Mouse (Mus musculus) brain, embryonic 14.5 days (tissue): ENCODE measurements at regions not wholly inside any gene's neighbourhood (a gene's known extent, or its start where the extent isn't known, plus 50 kb on each side); places are given as distances from the start of the nearest gene placed in this dataset.

Experiments
- CTCF ChIP-seq: fragments of 200-500 bp; IDR thresholded peaks from 2 replicates; pipeline ENCODE4 v1.5.1; 2012; ENCODE audit warnings: inconsistent platforms, mild to moderate bottlenecking, moderate library complexity, borderline replicate concordance; ENCODE audit not compliant: insufficient read depth, insufficient read length; ENCODE audit errors: extremely low read depth
- POLR2A ChIP-seq: fragments of 200-500 bp; IDR thresholded peaks from 2 replicates; pipeline ENCODE4 v1.6.1; 2012; ENCODE audit warnings: mild to moderate bottlenecking, inconsistent platforms, borderline replicate concordance; ENCODE audit not compliant: poor library complexity, insufficient read depth, insufficient read length, severe bottlenecking; ENCODE audit errors: extremely low read depth

- TF ChIP-seq POLR2A, result no peak
- TF ChIP-seq CTCF, result no peak
Observed at GRCm38 (mm10) chr4:84130840-84131547, 544.1 kb downstream of the Bnc2 start.
